Mouse (Mus musculus): ENCODE results near the gene Med13l. TPM values are rescaled to one million over a fixed set of nuclear protein-coding genes. Genes with fewer than 3 reads are reported as not detected.

The Med13l gene
- polyA plus RNA-seq, 1 experiment, result 10.7 TPM

DNA sequence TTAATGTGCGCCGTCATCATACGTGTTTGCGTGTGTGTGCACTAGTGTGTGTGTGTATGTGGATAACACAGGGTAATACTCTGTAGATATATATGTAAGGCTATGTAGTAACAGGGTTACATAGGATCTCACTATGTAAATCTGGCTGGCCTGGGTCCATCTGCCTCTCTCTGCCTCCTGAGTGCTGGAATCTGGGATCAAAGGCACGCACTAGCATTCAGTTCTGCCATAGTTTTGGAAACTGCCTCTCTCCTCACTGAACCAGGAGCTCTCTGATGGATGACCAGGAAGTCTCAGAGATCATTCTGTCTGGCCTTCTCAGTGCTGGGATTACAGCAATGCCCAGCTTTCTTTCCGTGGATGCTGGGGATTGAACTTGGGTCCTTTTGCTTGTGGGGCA lies 44.4 kb upstream of the Med13l start:
- Histone ChIP-seq H3K4me1 (ENCODE audit: control insufficient read depth, insufficient read depth, low read length) (0 out of 2 replicates have a peak, but pooled peaks cover 3% of the 10 kb centered on the region), H3K36me3 (ENCODE audit: control insufficient read depth, insufficient read depth, low read length) (no peaks in the 10 kb centered on the region), H3K27ac (ENCODE audit: insufficient read depth, low read depth, low read length) (no peak overlapping the region), H3K4me3 (ENCODE audit: insufficient read depth, low read depth, low read length) (no peak overlapping the region), H3K27me3 (replicated peaks; ENCODE audit: control insufficient read depth, insufficient read depth, low read length) (no peaks in the 10 kb centered on the region)
- no peak for DNase-seq
- no peak for TF ChIP-seq POLR2A (IDR thresholded peaks at IDR 0.05; ENCODE audit: low read depth, low read length)
- TF ChIP-seq CTCF (conservative IDR thresholded peaks at IDR 0.05; ENCODE audit: insufficient read depth, insufficient read length, low read depth, low read length), result no peak
- 95% methylated on average over 6 of the region's 6 CpGs for WGBS

DNA sequence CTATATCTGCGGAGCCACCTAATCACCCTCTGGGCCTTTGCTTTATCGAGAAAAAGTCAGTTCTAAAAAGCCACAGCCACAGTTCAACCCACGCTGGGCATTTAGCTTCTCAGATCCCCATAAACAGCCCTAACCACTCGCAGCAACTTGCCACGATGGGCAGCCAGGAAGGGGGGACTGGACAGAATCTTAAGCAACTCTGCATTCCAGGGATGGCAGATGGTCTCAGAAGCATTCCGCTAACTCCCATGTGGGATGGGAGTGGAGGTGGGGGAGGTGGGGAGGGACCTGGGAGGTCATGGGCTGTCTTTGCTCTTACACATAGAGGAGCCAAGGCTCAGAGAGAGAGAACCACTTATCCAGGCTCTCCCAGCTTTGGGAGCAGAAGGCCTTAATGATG lies 44.0 kb upstream of the Med13l start:
- Histone ChIP-seq H3K4me3 (ENCODE audit: insufficient read depth, low read depth, low read length) (no peak overlapping the region), H3K36me3 (ENCODE audit: control insufficient read depth, insufficient read depth, low read length) (no peaks in the 10 kb centered on the region), H3K27me3 (replicated peaks; ENCODE audit: control insufficient read depth, insufficient read depth, low read length) (no peaks in the 10 kb centered on the region), H3K27ac (ENCODE audit: insufficient read depth, low read depth, low read length) (no peak overlapping the region), H3K4me1 (ENCODE audit: control insufficient read depth, insufficient read depth, low read length) (0 out of 2 replicates have a peak, but pooled peaks cover 3% of the 10 kb centered on the region)
- no peak for DNase-seq
- WGBS, result 67% methylated on average over 6 of the region's 6 CpGs
- TF ChIP-seq POLR2A (IDR thresholded peaks at IDR 0.05; ENCODE audit: low read depth, low read length), result no peak
- TF ChIP-seq CTCF (conservative IDR thresholded peaks at IDR 0.05; ENCODE audit: insufficient read depth, insufficient read length, low read depth, low read length), result no peak

DNA sequence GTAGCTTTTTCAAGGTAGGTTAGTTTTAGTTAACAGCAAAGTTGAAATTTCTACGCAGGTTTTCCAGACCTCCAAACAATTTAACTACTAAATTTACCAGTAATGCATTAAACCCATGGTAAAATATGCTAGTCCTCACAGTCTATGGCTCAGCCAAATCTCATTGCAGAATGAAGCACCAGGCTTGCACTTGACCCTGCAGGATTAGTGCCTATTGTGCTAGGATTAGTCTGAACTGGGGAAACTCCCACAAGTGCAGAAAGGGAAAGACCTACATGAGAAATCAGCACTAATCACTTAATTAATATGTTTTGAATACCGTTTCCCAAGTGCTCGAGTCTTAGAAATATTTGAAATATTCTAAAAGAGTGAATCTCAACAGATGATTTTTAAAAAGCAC lies 40.0 kb upstream of the Med13l start:
- H3K4me3 ChIP-seq (ENCODE audit: insufficient read depth, low read depth, low read length), result no peak overlapping the region
- H3K4me1 ChIP-seq (ENCODE audit: control insufficient read depth, insufficient read depth, low read length), result no peaks in the 10 kb centered on the region
- DNase-seq, result no peak
- H3K27ac ChIP-seq (ENCODE audit: insufficient read depth, low read depth, low read length), result no peak overlapping the region
- H3K36me3 ChIP-seq (ENCODE audit: control insufficient read depth, insufficient read depth, low read length), result no peaks in the 10 kb centered on the region
- H3K27me3 ChIP-seq (replicated peaks; ENCODE audit: control insufficient read depth, insufficient read depth, low read length), result no peaks in the 10 kb centered on the region
- WGBS, result 84% methylated on average over 3 of the region's 3 CpGs
- TF ChIP-seq POLR2A (IDR thresholded peaks at IDR 0.05; ENCODE audit: low read depth, low read length) (no peak), CTCF (conservative IDR thresholded peaks at IDR 0.05; ENCODE audit: insufficient read depth, insufficient read length, low read depth, low read length) (no peak)

DNA sequence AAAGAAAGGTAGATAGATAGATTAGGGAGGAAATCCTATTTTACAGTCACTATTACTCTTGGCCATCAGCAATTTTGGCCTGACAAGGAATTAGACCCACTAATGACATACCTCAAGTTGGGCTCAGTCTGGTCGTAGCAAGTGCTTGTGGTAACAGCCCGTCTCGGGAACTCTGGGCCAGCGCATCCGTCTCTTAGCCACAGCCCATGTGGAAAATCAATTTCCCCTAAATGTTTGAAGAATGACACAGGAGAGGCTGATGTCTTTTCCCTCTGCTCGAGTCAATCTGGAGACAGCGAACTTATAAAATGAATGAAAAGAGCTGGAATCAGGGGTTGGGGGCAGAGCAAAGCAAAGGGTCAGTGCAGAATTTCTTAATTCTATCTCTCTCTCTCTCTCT lies 36.1 kb upstream of the Med13l start:
- WGBS, result 87% methylated on average over 7 of the region's 7 CpGs

DNA sequence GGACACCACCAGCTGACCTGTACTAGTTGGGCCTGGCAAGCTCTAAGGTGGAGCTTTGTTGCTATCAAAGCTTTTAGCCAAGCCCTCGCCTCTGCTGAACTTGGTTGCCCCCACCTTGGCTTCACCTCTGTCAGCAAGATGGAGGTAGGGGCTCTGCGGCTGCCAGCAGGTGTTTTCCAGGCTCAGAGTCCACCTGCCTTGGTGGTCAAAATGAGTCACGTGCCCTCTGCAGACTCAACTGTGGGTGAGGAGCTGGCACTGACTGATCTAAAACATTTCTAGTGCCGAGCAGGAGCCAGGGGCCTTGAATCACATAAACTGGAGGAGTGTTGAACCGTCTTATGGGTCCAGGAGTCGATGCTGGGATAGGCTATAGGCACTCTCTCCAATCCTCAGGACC lies 34.8 kb upstream of the Med13l start:
- 57% methylated on average over 6 of the region's 6 CpGs for WGBS
- peak; percentile 31 for DNase-seq
- H3K36me3 ChIP-seq (ENCODE audit: control insufficient read depth, insufficient read depth, low read length), result no peaks in the 10 kb centered on the region
- no peaks in the 10 kb centered on the region for H3K27me3 ChIP-seq (replicated peaks; ENCODE audit: control insufficient read depth, insufficient read depth, low read length)
- TF ChIP-seq CTCF (conservative IDR thresholded peaks at IDR 0.05; ENCODE audit: insufficient read depth, insufficient read length, low read depth, low read length) (no peak), POLR2A (IDR thresholded peaks at IDR 0.05; ENCODE audit: low read depth, low read length) (no peak)
- H3K4me3 ChIP-seq (ENCODE audit: insufficient read depth, low read depth, low read length), result no peak overlapping the region
- H3K4me1 ChIP-seq (ENCODE audit: control insufficient read depth, insufficient read depth, low read length), result no peaks in the 10 kb centered on the region
- no peak overlapping the region for H3K27ac ChIP-seq (ENCODE audit: insufficient read depth, low read depth, low read length)

More for the DNA sequence above, 36.1 kb upstream of the Med13l start:
- no peak for TF ChIP-seq CTCF (conservative IDR thresholded peaks at IDR 0.05; ENCODE audit: insufficient read depth, insufficient read length, low read depth, low read length)
- TF ChIP-seq POLR2A (IDR thresholded peaks at IDR 0.05; ENCODE audit: low read depth, low read length), result no peak
- Histone ChIP-seq H3K27ac (ENCODE audit: insufficient read depth, low read depth, low read length) (no peak overlapping the region), H3K36me3 (ENCODE audit: control insufficient read depth, insufficient read depth, low read length) (no peaks in the 10 kb centered on the region), H3K27me3 (replicated peaks; ENCODE audit: control insufficient read depth, insufficient read depth, low read length) (no peaks in the 10 kb centered on the region), H3K4me3 (ENCODE audit: insufficient read depth, low read depth, low read length) (no peak overlapping the region), H3K4me1 (ENCODE audit: control insufficient read depth, insufficient read depth, low read length) (no peaks in the 10 kb centered on the region)
- no peak for DNase-seq

DNA sequence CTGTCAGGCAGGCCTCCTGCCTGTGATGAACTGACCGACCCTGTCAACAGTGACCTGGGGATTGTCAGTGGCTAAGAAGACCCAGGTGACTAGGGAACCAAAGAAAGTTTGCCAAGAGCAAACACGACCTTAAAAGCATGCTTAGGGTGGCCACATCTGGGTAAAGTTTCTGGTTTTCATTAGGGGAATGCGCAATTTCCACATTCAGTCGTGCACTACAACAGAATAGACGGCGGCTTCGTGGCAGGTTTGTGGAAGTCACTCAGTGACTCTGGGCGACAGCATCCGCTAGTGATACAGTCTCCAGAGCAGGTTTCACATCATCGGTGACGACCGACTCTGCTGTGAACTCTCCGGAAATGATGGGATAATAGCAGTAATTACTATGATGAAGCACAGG lies 34.0 kb upstream of the Med13l start:
- no peak overlapping the region for H3K27ac ChIP-seq (ENCODE audit: insufficient read depth, low read depth, low read length)
- 88% methylated on average over 13 of the region's 13 CpGs for WGBS
- DNase-seq, result no peak
- no peak overlapping the region for H3K4me3 ChIP-seq (ENCODE audit: insufficient read depth, low read depth, low read length)
- H3K27me3 ChIP-seq (replicated peaks; ENCODE audit: control insufficient read depth, insufficient read depth, low read length), result no peaks in the 10 kb centered on the region
- no peaks in the 10 kb centered on the region for H3K36me3 ChIP-seq (ENCODE audit: control insufficient read depth, insufficient read depth, low read length)
- H3K4me1 ChIP-seq (ENCODE audit: control insufficient read depth, insufficient read depth, low read length), result no peaks in the 10 kb centered on the region
- TF ChIP-seq CTCF (conservative IDR thresholded peaks at IDR 0.05; ENCODE audit: insufficient read depth, insufficient read length, low read depth, low read length), result no peak
- no peak for TF ChIP-seq POLR2A (IDR thresholded peaks at IDR 0.05; ENCODE audit: low read depth, low read length)

DNA sequence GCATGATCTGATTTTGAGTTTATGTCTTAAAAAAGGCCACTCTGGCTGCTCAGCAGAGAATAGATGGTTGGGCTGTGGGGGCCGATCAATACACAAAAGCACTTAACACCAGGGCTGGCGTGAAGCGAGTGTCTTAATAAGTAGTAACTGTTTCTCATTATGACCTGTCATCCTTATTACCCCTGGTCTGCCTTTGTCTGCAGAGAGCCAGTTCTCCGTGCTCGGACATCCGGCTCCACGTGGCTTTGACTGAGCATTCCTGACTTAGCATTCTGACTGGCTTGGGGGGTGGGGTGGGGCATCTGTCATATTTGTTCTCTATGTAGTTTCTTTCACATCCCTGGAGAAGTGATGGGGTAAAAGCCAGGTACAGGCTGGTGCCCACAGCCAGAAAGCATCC lies 31.2 kb upstream of the Med13l start:
- Histone ChIP-seq H3K4me3 (ENCODE audit: insufficient read depth, low read depth, low read length) (no peak overlapping the region), H3K27me3 (replicated peaks; ENCODE audit: control insufficient read depth, insufficient read depth, low read length) (no peaks in the 10 kb centered on the region), H3K4me1 (ENCODE audit: control insufficient read depth, insufficient read depth, low read length) (no peaks in the 10 kb centered on the region), H3K27ac (ENCODE audit: insufficient read depth, low read depth, low read length) (no peak overlapping the region), H3K36me3 (ENCODE audit: control insufficient read depth, insufficient read depth, low read length) (no peaks in the 10 kb centered on the region)
- DNase-seq, result no peak
- TF ChIP-seq POLR2A (IDR thresholded peaks at IDR 0.05; ENCODE audit: low read depth, low read length) (no peak), CTCF (conservative IDR thresholded peaks at IDR 0.05; ENCODE audit: insufficient read depth, insufficient read length, low read depth, low read length) (no peak)
- WGBS, result 65% methylated on average over 7 of the region's 7 CpGs

DNA sequence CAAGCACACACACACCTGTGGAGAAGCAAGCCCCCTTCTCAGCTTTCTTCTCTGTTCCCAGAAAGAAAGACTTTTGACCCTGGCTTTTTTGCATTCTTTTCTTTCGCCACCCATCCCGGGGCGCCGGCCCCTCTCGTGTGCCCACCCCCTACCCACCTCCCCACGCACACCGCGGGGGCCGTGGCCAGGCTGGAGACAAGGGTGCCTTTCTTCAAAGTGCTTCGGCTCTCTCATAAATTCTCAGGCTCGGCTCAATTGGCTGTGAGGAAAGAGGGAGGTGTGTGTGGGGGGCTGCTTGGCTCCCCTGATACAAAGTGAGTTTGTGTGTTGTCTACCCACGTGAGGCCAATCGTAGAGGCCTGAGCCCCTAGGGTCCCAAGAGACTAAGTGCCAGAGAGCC lies 28.4 kb upstream of the Med13l start:
- no peaks in the 10 kb centered on the region for H3K27me3 ChIP-seq (replicated peaks; ENCODE audit: control insufficient read depth, insufficient read depth, low read length)
- 18% methylated on average over 13 of the region's 13 CpGs for WGBS
- DNase-seq, result no peak
- no peaks in the 10 kb centered on the region for H3K36me3 ChIP-seq (ENCODE audit: control insufficient read depth, insufficient read depth, low read length)
- no peak overlapping the region for H3K4me3 ChIP-seq (ENCODE audit: insufficient read depth, low read depth, low read length)
- no peaks in the 10 kb centered on the region for H3K4me1 ChIP-seq (ENCODE audit: control insufficient read depth, insufficient read depth, low read length)
- H3K27ac ChIP-seq (ENCODE audit: insufficient read depth, low read depth, low read length), result no peak overlapping the region
- TF ChIP-seq POLR2A (IDR thresholded peaks at IDR 0.05; ENCODE audit: low read depth, low read length) (no peak), CTCF (conservative IDR thresholded peaks at IDR 0.05; ENCODE audit: insufficient read depth, insufficient read length, low read depth, low read length) (no peak)
